Mouse (Mus musculus) monocyte, adult 59 days (primary cell): ENCODE data around the gene Parp6. TPM values are rescaled to one million over a fixed set of nuclear protein-coding genes. Genes with fewer than 3 reads are reported as not detected.

Experiments
- total RNA-seq, 2 experiments: library from RNA; stranded (reverse); gene quantifications; one replicate each; pipeline ENCODE4 v1.2.4; 2023

Parp6 gene
- total RNA-seq, result 10 to 100 TPM; 31.9 to 37.8 TPM

DNA sequence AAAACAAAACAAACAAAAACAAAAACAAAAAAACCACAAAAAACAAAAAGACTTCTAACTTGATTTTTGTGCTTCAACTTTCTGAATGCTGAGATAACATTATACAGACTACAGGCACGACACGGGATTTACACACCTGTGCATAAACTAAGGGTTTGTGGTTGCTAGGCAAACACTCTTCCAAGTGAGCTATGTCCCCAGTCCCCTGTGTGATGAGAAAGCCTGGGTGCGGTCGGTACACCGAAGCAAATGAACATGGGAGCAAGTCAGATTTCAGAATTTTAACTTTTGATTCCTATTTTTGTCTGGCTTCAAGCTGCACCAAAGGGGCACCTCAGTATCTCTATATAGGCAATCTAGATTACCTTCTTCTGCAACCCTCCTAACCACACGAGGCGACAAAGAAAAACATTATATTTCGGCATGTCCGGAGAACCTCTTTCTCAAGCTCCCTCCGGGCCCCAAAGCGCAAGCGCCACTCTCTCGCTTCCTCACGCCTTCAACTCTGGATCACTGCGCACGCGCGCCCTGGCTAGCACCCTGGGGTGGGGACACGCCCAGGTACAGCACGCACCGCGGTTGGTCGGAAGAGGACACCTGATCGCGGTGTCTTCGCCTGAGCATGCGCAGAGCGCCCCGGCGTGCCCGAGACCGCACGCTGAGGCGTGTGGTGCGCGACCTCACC is at the start of gene Parp6:
Parp6 (plus strand) TSS at position 663 of the 685 bp plus-strand sequence.

DNA sequence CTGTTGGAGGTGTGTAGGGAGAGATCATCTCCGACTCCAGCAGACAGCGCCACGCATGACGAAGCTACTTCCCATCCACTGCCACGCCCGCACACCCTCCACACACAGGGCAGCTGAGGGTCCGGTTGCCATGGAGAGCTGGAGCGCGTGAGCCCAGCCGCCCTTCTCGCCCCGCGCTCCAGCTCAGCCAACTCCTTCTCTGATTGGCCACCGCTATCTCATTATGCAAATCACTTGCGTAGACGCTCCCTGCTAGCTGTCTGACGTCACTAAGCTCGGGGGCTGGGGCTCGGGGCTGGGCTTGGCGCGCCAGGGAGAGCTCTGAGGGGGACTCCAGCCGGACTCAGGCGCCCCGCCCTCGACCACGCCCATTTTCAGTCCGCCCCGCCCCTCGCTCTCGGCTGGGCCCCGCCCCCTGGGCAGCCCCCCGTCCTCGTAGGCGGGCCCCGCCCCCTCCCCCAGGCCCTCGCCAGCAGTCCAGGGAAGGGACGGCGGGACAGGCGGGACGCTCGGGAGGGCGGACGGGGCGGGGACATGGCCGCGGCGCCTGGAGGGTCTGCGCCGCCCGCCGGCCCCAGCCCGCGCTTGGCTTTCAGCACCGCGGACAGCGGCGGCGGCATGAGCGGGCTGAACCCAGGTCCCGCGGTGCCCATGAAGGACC is 39.1 kb upstream of the Parp6 start, which contains the start of gene Celf6:
Celf6 (plus strand) TSS at position 74 of the 661 bp plus-strand sequence.

DNA sequence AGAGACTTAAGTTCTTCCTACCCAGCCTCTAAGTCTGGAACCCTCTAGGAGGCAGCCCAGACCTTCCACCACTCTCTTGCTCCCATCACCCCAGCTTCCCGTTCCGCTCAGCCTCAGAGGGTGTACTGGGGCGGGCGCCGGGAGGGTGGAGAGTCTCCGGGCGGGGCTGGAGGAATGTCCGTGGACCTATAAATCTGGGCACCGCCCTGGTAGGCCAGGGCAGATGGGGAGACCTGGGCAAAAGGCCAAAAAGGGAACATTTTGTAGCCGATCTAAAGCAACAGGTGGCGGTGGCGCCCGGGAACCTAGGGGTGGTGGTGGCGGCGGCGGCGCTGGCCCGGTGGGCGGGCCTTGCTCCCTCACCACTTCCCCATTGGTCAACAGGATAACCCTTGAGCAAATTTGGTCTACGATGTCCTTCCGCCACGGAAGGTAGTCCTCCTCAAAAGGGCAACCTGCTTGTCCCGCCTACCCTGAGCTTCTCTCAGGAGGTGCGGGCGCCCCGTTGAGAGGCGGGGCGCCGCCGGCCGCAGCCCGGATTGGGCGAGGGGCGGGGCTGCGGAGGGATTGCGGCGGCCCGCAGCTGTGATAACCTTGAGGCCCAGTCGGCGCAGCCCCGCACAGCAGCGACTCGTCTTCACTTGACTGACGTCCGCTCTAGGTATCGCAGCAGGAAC is 39.0 kb downstream of the Parp6 start, which contains the start of gene Pkm:
Pkm (plus strand) TSS at position 411 of the 677 bp plus-strand sequence.

DNA sequence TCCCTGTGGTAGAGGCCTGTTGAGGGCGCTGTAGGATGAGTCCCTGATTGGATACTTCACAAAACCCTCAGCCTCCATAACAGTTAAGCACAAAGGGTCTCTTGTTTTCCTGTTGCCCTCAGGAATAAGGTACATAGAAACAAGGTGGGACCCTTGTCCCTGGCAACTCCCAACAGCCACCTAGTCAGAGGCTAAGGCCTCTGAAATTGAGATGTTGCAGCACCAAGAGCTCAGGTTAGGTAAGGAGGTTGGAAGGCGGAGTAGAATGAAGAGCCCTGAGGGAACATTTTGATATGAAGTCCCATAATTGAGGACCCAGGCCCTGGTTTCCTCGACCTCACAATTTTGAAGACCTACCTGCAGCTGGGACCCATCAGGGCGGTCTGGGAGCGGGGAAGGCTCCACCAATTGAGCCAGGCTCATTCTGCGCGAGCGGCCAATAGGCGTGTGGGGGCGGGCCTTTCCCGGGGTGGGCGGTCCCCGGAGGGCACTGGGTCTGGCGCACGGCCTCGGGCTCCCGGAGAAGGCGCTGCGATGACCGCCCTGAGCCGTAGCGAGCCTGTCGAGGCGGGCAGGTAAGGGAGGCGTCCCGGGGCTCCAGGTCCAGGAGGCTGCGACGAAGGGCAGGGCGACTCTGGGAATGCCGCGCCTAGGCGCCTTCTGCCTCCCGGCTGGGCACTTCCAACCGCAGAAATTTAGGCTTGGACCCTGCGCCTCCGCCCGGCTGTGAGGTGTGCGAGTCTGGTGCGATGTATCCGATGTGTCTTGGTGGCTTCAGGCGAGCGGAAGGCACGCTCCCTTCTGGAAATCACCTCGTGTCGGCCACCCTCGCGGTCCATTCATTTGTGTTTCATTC is 62.8 kb downstream of the Parp6 start, which contains the start of gene Gramd2:
Gramd2 (plus strand) TSS at position 467 of the 856 bp plus-strand sequence.

Other genes starting within 250 kb of the Parp6 start
- 100 to 1,000 TPM; 110 to 131 TPM for gene Arih1, start 130.7 kb upstream of the Parp6 start, total RNA-seq
- gene Hexa, start 77.7 kb upstream of the Parp6 start, total RNA-seq, result 100 to 1,000 TPM; 209 to 232 TPM
- 1 to 10 TPM; 2.7 to 3.9 TPM for gene Tmem202, start 77.4 kb upstream of the Parp6 start, total RNA-seq
- gene Celf6, start 39.4 kb upstream of the Parp6 start, total RNA-seq, result not detected
- 100 to 1,000 TPM; 532 to 569 TPM for gene Pkm, start 39.1 kb downstream of the Parp6 start, total RNA-seq
- under 1 TPM in 1 of 2 experiments, not detected in 1; 0.27 TPM for gene Gramd2, start 62.9 kb downstream of the Parp6 start, total RNA-seq
- gene Senp8, start 133.4 kb downstream of the Parp6 start, total RNA-seq, result 1 to 10 TPM; 2.3 TPM
- 10 to 100 TPM; 65.4 to 71.5 TPM for gene Myo9a, start 133.6 kb downstream of the Parp6 start, total RNA-seq